Mouse (Mus musculus) liver, adult 2 months (tissue): ENCODE measurements at regions not wholly inside any gene's neighbourhood (a gene's known extent, or its start where the extent isn't known, plus 50 kb on each side); places are given as distances from the start of the nearest gene placed in this dataset.

Experiments
- DNase-seq: peaks from one replicate; pipeline ENCODE4 v3.0.0-alpha.2; 2011; ENCODE audit warnings: low read depth, low spot score; ENCODE audit errors: extremely low read depth
- H3K27ac ChIP-seq: fragments of 200-500 bp; replicated peaks from 2 replicates; pipeline ENCODE4 v1.5.1; 2012; ENCODE audit warnings: low read depth, mild to moderate bottlenecking, control low read depth, inconsistent platforms, low read length; ENCODE audit not compliant: insufficient read depth
- H3K27me3 ChIP-seq: fragments of 200-500 bp; 2 replicates; pipeline ENCODE4 v1.6.1; 2012; ENCODE audit warnings: mild to moderate bottlenecking, moderate library complexity, low read length, inconsistent platforms; ENCODE audit not compliant: control insufficient read depth, insufficient read depth
- H3K36me3 ChIP-seq: fragments of 200-500 bp; 2 replicates; pipeline ENCODE4 v1.6.1; 2012; ENCODE audit warnings: low read length, inconsistent platforms; ENCODE audit not compliant: control insufficient read depth, insufficient read depth
- H3K4me1 ChIP-seq: fragments of 200-500 bp; 2 replicates; pipeline ENCODE4 v1.6.1; 2011; ENCODE audit warnings: low read length; ENCODE audit not compliant: control insufficient read depth, insufficient read depth
- H3K4me3 ChIP-seq: fragments of 200-500 bp; 2 replicates; pipeline ENCODE4 v1.5.1; 2011; ENCODE audit warnings: low read depth, mild to moderate bottlenecking, control low read depth, low read length, moderate library complexity; ENCODE audit not compliant: insufficient read depth
- H3K79me2 ChIP-seq: fragments of 200-500 bp; 2 replicates; pipeline ENCODE4 v1.6.1; 2012; ENCODE audit warnings: inconsistent platforms, mild to moderate bottlenecking, low read length, moderate library complexity; ENCODE audit not compliant: control insufficient read depth, insufficient read depth
- H3K9ac ChIP-seq: fragments of 200-500 bp; 2 replicates; pipeline ENCODE4 v1.6.1; 2012; ENCODE audit warnings: low read depth, mild to moderate bottlenecking, control low read depth, inconsistent platforms, low read length
- CTCF ChIP-seq: fragments of 200-500 bp; IDR thresholded peaks from 2 replicates; pipeline ENCODE4 v1.5.1; 2011; ENCODE audit warnings: low read depth, low read length, control low read depth
- POLR2A ChIP-seq: fragments of 200-500 bp; IDR thresholded peaks from 2 replicates; pipeline ENCODE4 v1.6.1; 2011; ENCODE audit warnings: low read length, control low read depth; ENCODE audit not compliant: insufficient read depth; ENCODE audit errors: extremely low read depth
- WGBS: fragments of 180-500 bp; shearing (Covaris S2); methylation state at CpG from one replicate; pipeline ENCODE4 v1.1.7; 2018; 5-methylcytosine and 5-hydroxymethylcytosine counted together

DNA sequence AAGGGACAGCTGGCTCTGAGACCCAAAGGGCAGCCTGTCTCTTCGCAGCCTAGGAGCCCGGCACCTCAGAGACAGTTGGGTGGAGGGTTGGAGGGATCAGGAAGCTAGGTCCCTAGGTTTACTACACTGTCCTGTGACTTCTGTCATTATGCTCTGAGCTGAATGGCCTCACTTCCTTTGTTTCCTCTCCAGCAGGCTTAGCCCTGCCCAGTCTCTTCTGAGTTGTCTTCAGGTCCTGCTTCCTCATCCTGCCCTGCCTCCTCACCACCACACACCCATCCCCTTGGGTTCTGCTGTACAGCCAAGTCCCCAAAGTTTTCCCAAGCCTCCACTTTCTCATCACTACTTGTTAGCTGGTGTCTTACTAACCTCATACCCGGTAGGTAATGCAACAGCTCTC is 122.7 kb upstream of the Ccdc122 start:
- WGBS: 89% methylated on average over 3 of the region's 3 CpGs
- Histone ChIP-seq H3K4me1 (no peaks in the 10 kb centered on the region), H3K9ac (no peak overlapping the region), H3K27me3 (no peaks in the 10 kb centered on the region), H3K36me3 (no peaks in the 10 kb centered on the region), H3K4me3 (no peak overlapping the region), H3K79me2 (no peaks in the 10 kb centered on the region), H3K27ac (no peak overlapping the region)
- DNase-seq: no peak
- no peak for TF ChIP-seq POLR2A
- no peak for TF ChIP-seq CTCF

DNA sequence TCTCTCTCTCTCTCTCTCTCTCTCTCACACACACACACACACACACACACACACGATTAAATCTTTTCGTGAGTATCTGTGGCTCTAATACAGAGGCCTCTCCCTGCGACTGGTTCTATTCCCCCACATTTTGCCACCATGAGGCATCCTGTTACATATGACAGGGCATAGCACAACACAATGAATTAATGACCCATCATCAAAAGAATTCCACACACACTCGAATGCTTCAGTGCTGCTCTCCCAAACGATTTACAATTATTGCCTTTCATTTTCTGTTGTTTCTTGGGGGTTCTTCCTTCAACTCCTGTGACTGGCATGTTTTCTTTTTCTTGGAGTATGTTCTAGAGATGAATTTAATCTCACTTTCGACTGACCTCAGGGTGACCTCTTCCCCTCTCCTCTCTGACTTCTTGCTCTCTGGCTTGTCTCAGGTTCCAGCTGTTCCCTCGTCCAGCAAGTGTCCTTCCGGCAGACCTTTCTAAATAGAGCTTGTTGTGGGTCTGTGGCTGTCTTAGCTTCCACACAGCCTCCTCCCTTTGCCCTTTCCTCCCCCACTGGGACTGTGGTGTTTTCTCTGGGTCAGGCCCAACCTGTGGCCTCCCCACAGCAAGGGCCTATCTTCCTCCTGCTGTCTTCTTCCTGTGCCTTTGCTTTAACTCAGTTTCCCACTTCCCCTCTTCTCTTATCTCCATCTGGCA is 124.1 kb upstream of the Ccdc122 start:
- Histone ChIP-seq H3K27me3 (no peaks in the 10 kb centered on the region), H3K4me3 (no peak overlapping the region)
- WGBS: 79% methylated on average over 8 of the region's 8 CpGs

DNA sequence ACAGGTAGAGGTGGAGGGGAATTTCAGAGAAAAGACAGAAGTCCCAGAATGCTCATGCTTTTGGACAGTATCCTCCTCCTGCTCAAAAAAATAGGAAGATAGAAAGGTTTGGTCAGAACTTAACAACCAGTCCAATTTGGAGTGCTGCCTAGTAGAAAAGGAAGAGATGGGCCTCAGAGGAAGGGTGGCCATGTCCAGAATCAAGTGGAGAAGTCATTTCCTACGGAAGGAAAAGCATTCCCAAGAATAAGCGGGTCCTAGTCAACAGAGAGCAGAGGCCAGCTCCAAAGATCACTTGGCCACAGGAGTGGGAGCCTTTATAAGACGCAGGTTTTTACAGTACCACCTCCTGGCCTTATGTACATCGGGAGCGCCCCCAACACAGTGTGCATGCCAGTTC is 125.3 kb upstream of the Ccdc122 start:
- WGBS: 89% methylated on average over 5 of the region's 5 CpGs
- no peak for DNase-seq

More for the DNA sequence above, 124.1 kb upstream of the Ccdc122 start:
- no peak for DNase-seq
- Histone ChIP-seq H3K36me3 (no peaks in the 10 kb centered on the region), H3K4me1 (peaks cover 2% of the 10 kb centered on the region; the same call in 1 of the 2 replicates), H3K9ac (no peak overlapping the region), H3K27ac (no peak overlapping the region), H3K79me2 (no peaks in the 10 kb centered on the region)
- TF ChIP-seq POLR2A: no peak
- TF ChIP-seq CTCF: no peak

DNA sequence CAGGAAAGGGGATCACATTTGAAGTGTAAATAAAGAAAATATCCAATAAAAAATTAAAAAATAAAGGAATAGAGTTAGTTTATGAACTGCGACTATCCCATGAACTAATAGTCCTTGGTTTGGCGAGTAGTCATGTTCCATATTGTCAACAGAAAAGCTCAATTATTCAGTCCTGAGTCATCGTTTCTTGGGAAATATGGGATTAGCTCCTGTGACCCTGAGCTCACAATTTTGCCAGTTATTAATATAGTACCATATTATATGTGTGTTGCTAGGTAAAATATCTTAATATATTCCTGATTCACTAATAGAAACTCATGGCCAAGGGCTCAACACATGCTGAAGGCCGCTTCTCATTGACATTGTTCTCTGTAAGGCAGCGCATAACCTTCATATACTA is 126.4 kb upstream of the Ccdc122 start:
- no peak overlapping the region for H3K9ac ChIP-seq
- H3K4me3 ChIP-seq: no peak overlapping the region
- 95% methylated on average over 5 of the region's 5 CpGs for WGBS
- no peaks in the 10 kb centered on the region for H3K79me2 ChIP-seq
- H3K27ac ChIP-seq: no peak overlapping the region
- no peak for TF ChIP-seq POLR2A
- TF ChIP-seq CTCF: no peak
- H3K4me1 ChIP-seq: peaks cover 2% of the 10 kb centered on the region; the same call in 1 of the 2 replicates
- H3K27me3 ChIP-seq: no peaks in the 10 kb centered on the region
- DNase-seq: no peak
- H3K36me3 ChIP-seq: no peaks in the 10 kb centered on the region

More for the DNA sequence above, 125.3 kb upstream of the Ccdc122 start:
- no peak overlapping the region for H3K4me3 ChIP-seq
- no peak overlapping the region for H3K27ac ChIP-seq
- no peaks in the 10 kb centered on the region for H3K36me3 ChIP-seq
- H3K27me3 ChIP-seq: no peaks in the 10 kb centered on the region
- TF ChIP-seq POLR2A: no peak
- no peak for TF ChIP-seq CTCF
- H3K9ac ChIP-seq: no peak overlapping the region
- H3K79me2 ChIP-seq: no peaks in the 10 kb centered on the region
- peaks cover 2% of the 10 kb centered on the region; the same call in 1 of the 2 replicates for H3K4me1 ChIP-seq

DNA sequence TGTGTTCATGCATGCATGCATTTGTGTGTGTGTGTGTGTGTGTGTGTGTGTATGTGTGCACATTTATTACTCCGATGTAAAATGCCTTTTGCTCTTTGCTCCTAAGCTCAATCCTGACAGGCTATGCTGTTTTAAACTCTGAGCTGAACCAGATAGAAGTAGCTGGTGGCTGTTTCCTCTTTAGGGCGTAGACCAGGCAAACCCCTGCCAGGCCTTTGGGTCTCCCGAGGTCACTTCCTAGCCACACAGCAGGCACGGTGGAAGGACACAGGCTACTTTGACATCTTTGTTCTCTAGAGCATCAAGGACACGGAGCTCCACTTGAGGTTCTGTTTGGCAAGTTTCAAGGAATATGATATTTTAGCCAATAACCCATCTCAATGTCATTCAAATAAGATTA is 128.6 kb upstream of the Ccdc122 start:
- Histone ChIP-seq H3K4me1 (peaks cover 2% of the 10 kb centered on the region; the same call in 1 of the 2 replicates), H3K27me3 (no peaks in the 10 kb centered on the region), H3K79me2 (no peaks in the 10 kb centered on the region), H3K36me3 (no peaks in the 10 kb centered on the region), H3K27ac (no peak overlapping the region), H3K4me3 (no peak overlapping the region), H3K9ac (no peak overlapping the region)
- TF ChIP-seq CTCF: no peak
- TF ChIP-seq POLR2A: no peak
- no peak for DNase-seq
- WGBS: 60% methylated on average over 5 of the region's 5 CpGs
